Mouse (Mus musculus) limb, embryonic 10.5 days (tissue): ENCODE measurements around the gene Gimap7. TPM values are rescaled to one million over a fixed set of nuclear protein-coding genes. Genes with fewer than 3 reads are reported as not detected.
A peak's percentile ranks its signal among the peaks of the same experiment; 100 is the strongest.

ENCODE experiments used
- DNase-seq: peaks from one replicate; pipeline ENCODE4 v3.0.0-alpha.2; 2017; ENCODE audit warnings: low spot score
- H3K27ac ChIP-seq: fragments of 300-500 bp; sonication (generic); 2 replicates; pipeline ENCODE4 v1.5.1; 2016; ENCODE audit warnings: mild to moderate bottlenecking
- H3K27me3 ChIP-seq: fragments of 300-500 bp; sonication (generic); 2 replicates; pipeline ENCODE4 v1.6.1; 2016; ENCODE audit warnings: low read depth, mild to moderate bottlenecking; ENCODE audit not compliant: poor library complexity, severe bottlenecking
- H3K36me3 ChIP-seq: fragments of 300-500 bp; sonication (generic); 2 replicates; pipeline ENCODE4 v1.6.1; 2016; ENCODE audit warnings: mild to moderate bottlenecking, moderate library complexity
- H3K4me1 ChIP-seq: fragments of 300-500 bp; sonication (generic); 2 replicates; pipeline ENCODE4 v1.6.1; 2016
- H3K4me3 ChIP-seq: fragments of 300-500 bp; sonication (generic); 2 replicates; pipeline ENCODE4 v1.5.1; 2016; ENCODE audit warnings: mild to moderate bottlenecking, moderate library complexity
- H3K9me3 ChIP-seq: fragments of 300-500 bp; sonication (generic); replicated peaks from 2 replicates; pipeline ENCODE4 v1.6.1; 2016; ENCODE audit warnings: mild to moderate bottlenecking
- WGBS: fragments of 180-500 bp; shearing (Covaris S2); methylation state at CpG from one replicate; pipeline ENCODE4 v1.1.7; 2016; 5-methylcytosine and 5-hydroxymethylcytosine counted together
- polyA plus RNA-seq: library from polyadenylated mRNA; unstranded; fragments of >200 nt; fragmentation: Nextera tagmentation; extraction: Ambion mirVana; gene quantifications from 2 replicates; pipeline ENCODE4 v1.2.1, GENCODE M21; 2016

The Gimap7 gene
- polyA plus RNA-seq = not detected in 2 replicates

GRCm38 (mm10) chr6:48718455-48718854 lies at the start of gene Gimap7, which contains the start of gene Gm28053:
Gene Gimap7 (plus strand): TSS chr6:48718621.
Gene Gm28053 (plus strand): TSS chr6:48718607.
- Histone ChIP-seq H3K27me3 (no peaks in the 10 kb centered on the region), H3K36me3 (no peaks in the 10 kb centered on the region), H3K9me3 (no peaks in the 10 kb centered on the region), H3K4me1 (no peaks in the 10 kb centered on the region), H3K4me3 (no peak within 1 kb of the TSS), H3K27ac (no peak within 1 kb of the TSS)
- DNase-seq = no peak
- WGBS = 51% methylated on average over 2 of the region's 2 CpGs

GRCm38 (mm10) chr6:48669446-48669969 lies 48.9 kb upstream of the Gimap7 start:
- Histone ChIP-seq H3K4me1 (no peaks in the 10 kb centered on the region), H3K36me3 (no peaks in the 10 kb centered on the region), H3K27me3 (no peaks in the 10 kb centered on the region), H3K4me3 (no peak overlapping the region), H3K27ac (no peak overlapping the region), H3K9me3 (no peaks in the 10 kb centered on the region)
- 64% methylated on average over 2 of the region's 2 CpGs for WGBS
- DNase-seq = no peak

GRCm38 (mm10) chr6:48674291-48675058 lies 43.9 kb upstream of the Gimap7 start:
- H3K36me3 ChIP-seq = no peaks in the 10 kb centered on the region
- no peak overlapping the region for H3K27ac ChIP-seq
- H3K4me1 ChIP-seq = peaks cover 7% of the 10 kb centered on the region
- 95% methylated on average over 9 of the region's 9 CpGs for WGBS
- H3K4me3 ChIP-seq = no peak overlapping the region
- no peak for DNase-seq
- H3K9me3 ChIP-seq = no peaks in the 10 kb centered on the region
- H3K27me3 ChIP-seq = no peaks in the 10 kb centered on the region

GRCm38 (mm10) chr6:48675400-48675930 lies 43.0 kb upstream of the Gimap7 start:
- 62% methylated on average over 10 of the region's 10 CpGs for WGBS
- no peaks in the 10 kb centered on the region for H3K9me3 ChIP-seq
- H3K4me1 ChIP-seq = peaks cover 7% of the 10 kb centered on the region
- DNase-seq = peak; percentile 42
- H3K4me3 ChIP-seq = peak overlapping the region; percentile 35
- H3K27me3 ChIP-seq = no peaks in the 10 kb centered on the region
- H3K36me3 ChIP-seq = no peaks in the 10 kb centered on the region
- peak overlapping the region; percentile 48 for H3K27ac ChIP-seq

GRCm38 (mm10) chr6:48675931-48676859 lies 42.2 kb upstream of the Gimap7 start, which contains the start of gene Gimap9:
Gene Gimap9 (plus strand): TSS chr6:48676129.
- Histone ChIP-seq H3K27ac (peak within 1 kb of the TSS; percentile 48), H3K36me3 (no peaks in the 10 kb centered on the region), H3K27me3 (no peaks in the 10 kb centered on the region), H3K4me3 (peak within 1 kb of the TSS; percentile 35), H3K4me1 (peaks cover 7% of the 10 kb centered on the region), H3K9me3 (no peaks in the 10 kb centered on the region)
- 35% methylated on average over 12 of the region's 13 CpGs for WGBS
- DNase-seq = no peak

- H3K4me3 ChIP-seq = 0 out of 2 replicates have a peak overlapping the region, but pooled peaks have one; percentile 35
- peaks cover 7% of the 10 kb centered on the region for H3K4me1 ChIP-seq
- H3K27me3 ChIP-seq = no peaks in the 10 kb centered on the region
- H3K27ac ChIP-seq = no peak overlapping the region
- no peaks in the 10 kb centered on the region for H3K9me3 ChIP-seq
- no peaks in the 10 kb centered on the region for H3K36me3 ChIP-seq
- WGBS = 91% methylated on average over 5 of the region's 5 CpGs
- no peak for DNase-seq
These were observed 41.5 kb upstream of the Gimap7 start for GRCm38 (mm10) chr6:48676860-48677415.

- no peaks in the 10 kb centered on the region for H3K9me3 ChIP-seq
- no peak overlapping the region for H3K4me3 ChIP-seq
- DNase-seq = no peak
- 91% methylated on average over 17 of the region's 17 CpGs for WGBS
- no peaks in the 10 kb centered on the region for H3K36me3 ChIP-seq
- H3K4me1 ChIP-seq = peaks cover 7% of the 10 kb centered on the region
- H3K27me3 ChIP-seq = no peaks in the 10 kb centered on the region
- no peak overlapping the region for H3K27ac ChIP-seq
These were observed 40.7 kb upstream of the Gimap7 start for GRCm38 (mm10) chr6:48677492-48678345.

- no peaks in the 10 kb centered on the region for H3K27me3 ChIP-seq
- no peak overlapping the region for H3K27ac ChIP-seq
- H3K4me1 ChIP-seq = peaks cover 7% of the 10 kb centered on the region
- DNase-seq = no peak
- 93% methylated on average over 4 of the region's 4 CpGs for WGBS
- no peak overlapping the region for H3K4me3 ChIP-seq
- H3K9me3 ChIP-seq = no peaks in the 10 kb centered on the region
- no peaks in the 10 kb centered on the region for H3K36me3 ChIP-seq
These were observed 40.0 kb upstream of the Gimap7 start for GRCm38 (mm10) chr6:48678391-48678790.

- H3K9me3 ChIP-seq = no peaks in the 10 kb centered on the region
- H3K36me3 ChIP-seq = no peaks in the 10 kb centered on the region
- 83% methylated on average over 6 of the region's 6 CpGs for WGBS
- DNase-seq = no peak
- H3K27ac ChIP-seq = no peak overlapping the region
- H3K4me3 ChIP-seq = no peak overlapping the region
- peaks cover 7% of the 10 kb centered on the region for H3K4me1 ChIP-seq
- no peaks in the 10 kb centered on the region for H3K27me3 ChIP-seq
These were observed 38.7 kb upstream of the Gimap7 start for GRCm38 (mm10) chr6:48679701-48680100.

- Histone ChIP-seq H3K27me3 (no peaks in the 10 kb centered on the region), H3K4me1 (peaks cover 7% of the 10 kb centered on the region), H3K27ac (no peak overlapping the region), H3K4me3 (no peak overlapping the region), H3K36me3 (no peaks in the 10 kb centered on the region), H3K9me3 (no peaks in the 10 kb centered on the region)
- 84% methylated on average over 5 of the region's 5 CpGs for WGBS
- no peak for DNase-seq
These were observed 38.0 kb upstream of the Gimap7 start for GRCm38 (mm10) chr6:48680421-48680820.

GRCm38 (mm10) chr6:48681472-48682090 lies 36.8 kb upstream of the Gimap7 start:
- 85% methylated on average over 3 of the region's 3 CpGs for WGBS
- Histone ChIP-seq H3K4me3 (no peak overlapping the region), H3K36me3 (no peaks in the 10 kb centered on the region), H3K27ac (no peak overlapping the region), H3K4me1 (no peaks in the 10 kb centered on the region), H3K27me3 (no peaks in the 10 kb centered on the region), H3K9me3 (no peaks in the 10 kb centered on the region)
- DNase-seq = no peak
